Mouse (Mus musculus) G1E (cell line): ENCODE results near the gene Plcxd1.

Experiments used
- CTCF ChIP-seq: IDR thresholded peaks from 2 replicates; pipeline ENCODE4 v1.5.1; 2012; ENCODE audit warnings: low read depth, low read length, inconsistent platforms, mixed read lengths
- POLR2AphosphoS5 ChIP-seq: IDR thresholded peaks from 2 replicates; pipeline ENCODE4 v1.6.1; 2012; ENCODE audit warnings: low read depth, low read length, inconsistent platforms; ENCODE audit not compliant: insufficient replicate concordance
- TAL1 ChIP-seq: conservative IDR thresholded peaks from 2 replicates; pipeline ENCODE4 v1.6.1; 2012; ENCODE audit warnings: low read depth, low read length, inconsistent platforms, mixed read lengths

- TF ChIP-seq CTCF (no peak), POLR2AphosphoS5 (no peak), TAL1 (no peak)
These were observed 1.3 kb downstream of the Plcxd1 start for GRCm38 (mm10) chr5:110100921-110101631.
